Mouse (Mus musculus) CH12.LX (cell line): ENCODE measurements around the gene Fam13a.

Experiments used
- CTCF ChIP-seq, 2 experiments: IDR thresholded peaks in 1 of 2; conservative IDR thresholded peaks in 1 of 2; 2 replicates each; pipeline ENCODE4 v1.5.1; 2011 to 2012; ENCODE audit warnings: low read depth in 2 of 2, low read length in 2 of 2, improper control_type of control experiment in 1 of 2, inconsistent platforms in 1 of 2, mild to moderate bottlenecking in 1 of 2, moderate library complexity in 1 of 2
- HCFC1 ChIP-seq: IDR thresholded peaks from 2 replicates; pipeline ENCODE4 v1.6.1; 2012; ENCODE audit warnings: low read depth, mild to moderate bottlenecking, inconsistent platforms, low read length, improper control_type of control experiment
- POLR2A ChIP-seq: IDR thresholded peaks from 2 replicates; pipeline ENCODE4 v1.6.1; 2011; ENCODE audit warnings: low read depth, mild to moderate bottlenecking, improper control_type of control experiment, low read length
- POLR2AphosphoS2 ChIP-seq: IDR thresholded peaks from 2 replicates; pipeline ENCODE4 v1.6.1; 2011; ENCODE audit warnings: low read depth, low read length, improper control_type of control experiment
- SIN3A ChIP-seq: IDR thresholded peaks from 2 replicates; pipeline ENCODE4 v1.6.1; 2012; ENCODE audit warnings: low read length, improper control_type of control experiment, inconsistent platforms
- ZC3H11A ChIP-seq: IDR thresholded peaks from 2 replicates; pipeline ENCODE4 v1.6.1; 2012; ENCODE audit warnings: low read depth, mild to moderate bottlenecking, inconsistent platforms, low read length, improper control_type of control experiment
- ZMIZ1 ChIP-seq: IDR thresholded peaks from 2 replicates; pipeline ENCODE4 v1.6.1; 2012; ENCODE audit warnings: low read depth, mild to moderate bottlenecking, inconsistent platforms, low read length, improper control_type of control experiment

DNA sequence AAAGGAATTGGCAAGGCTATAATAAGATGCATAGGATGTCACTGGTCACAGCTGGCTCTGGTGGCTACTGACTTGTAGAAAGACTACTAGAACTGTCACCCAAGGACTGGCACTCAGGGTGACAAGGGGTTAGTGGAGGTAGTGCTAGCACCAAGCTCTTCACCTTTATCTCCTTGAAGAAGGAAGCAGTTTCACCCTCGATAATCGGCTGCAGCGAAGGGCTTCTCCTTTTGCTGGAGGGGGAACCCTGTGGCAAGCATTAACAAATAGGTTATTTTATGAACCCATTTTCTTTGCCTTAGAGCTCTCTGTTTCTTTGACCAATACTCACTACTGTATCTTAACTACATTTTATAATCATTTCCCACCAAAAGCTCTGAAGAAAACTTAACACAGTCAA is 80.4 kb downstream of the Fam13a start:
- no peak for TF ChIP-seq POLR2A
- TF ChIP-seq CTCF (conservative IDR thresholded peaks at IDR 0.05 in 1 of 2, IDR thresholded peaks at IDR 0.05 in 1 of 2; ENCODE audit: low read depth in 2 of 2, low read length in 2 of 2): no peak
- TF ChIP-seq ZC3H11A: no peak
- TF ChIP-seq HCFC1: no peak
- no peak for TF ChIP-seq ZMIZ1
- no peak for TF ChIP-seq SIN3A
- TF ChIP-seq POLR2AphosphoS2: no peak
